Mouse (Mus musculus) lung, postnatal 0 days (tissue): Measurements from ENCODE around the gene Rtkn2. TPM values are rescaled to one million over a fixed set of nuclear protein-coding genes. Genes with fewer than 3 reads are reported as not detected.
A peak's percentile ranks its signal among the peaks of the same experiment; 100 is the strongest.

ENCODE experiments used
- ATAC-seq: fragments of 200-750 bp; cut with Nextera tagmentation; 2 replicates; pipeline ENCODE4 v1.8.0; 2017; ENCODE audit warnings: moderate library complexity
- DNase-seq: peaks from one replicate; pipeline ENCODE4 v3.0.0-alpha.2; 2016; ENCODE audit warnings: low spot score
- H3K27ac ChIP-seq: fragments of 300-500 bp; sonication (generic); 2 replicates; pipeline ENCODE4 v1.5.1; 2014; ENCODE audit warnings: antibody characterized with exemption, mild to moderate bottlenecking, low read length, mixed read lengths
- H3K27me3 ChIP-seq: fragments of 300-500 bp; sonication (generic); replicated peaks from 2 replicates; pipeline ENCODE4 v1.6.1; 2014; ENCODE audit warnings: low read length, mixed read lengths; ENCODE audit not compliant: insufficient read depth
- H3K36me3 ChIP-seq: fragments of 300-500 bp; sonication (generic); 2 replicates; pipeline ENCODE4 v1.6.1; 2014; ENCODE audit warnings: low read length, mixed read lengths; ENCODE audit not compliant: insufficient read depth
- H3K4me1 ChIP-seq: fragments of 300-500 bp; sonication (generic); 2 replicates; pipeline ENCODE4 v1.6.1; 2014; ENCODE audit warnings: antibody characterized with exemption, low read depth, low read length, mixed read lengths; ENCODE audit not compliant: insufficient read depth
- H3K4me2 ChIP-seq: fragments of 300-500 bp; sonication (generic); replicated peaks from 2 replicates; pipeline ENCODE4 v1.6.1; 2014; ENCODE audit warnings: low read depth, mild to moderate bottlenecking, low read length, moderate library complexity, mixed read lengths
- H3K4me3 ChIP-seq: fragments of 300-500 bp; sonication (generic); 2 replicates; pipeline ENCODE4 v1.5.1; 2014; ENCODE audit warnings: low read depth, low read length
- H3K9ac ChIP-seq: fragments of 300-500 bp; sonication (generic); replicated peaks from 2 replicates; pipeline ENCODE4 v1.6.1; 2014; ENCODE audit warnings: low read depth, mild to moderate bottlenecking
- H3K9me3 ChIP-seq: fragments of 300-500 bp; sonication (generic); 2 replicates; pipeline ENCODE4 v1.6.1; 2016; ENCODE audit warnings: low read length, mixed read lengths
- CTCF ChIP-seq: IDR thresholded peaks from 2 replicates; pipeline ENCODE4 v1.5.1; 2016; ENCODE audit warnings: antibody characterized with exemption, mild to moderate bottlenecking
- EP300 ChIP-seq: IDR thresholded peaks from 2 replicates; pipeline ENCODE4 v1.6.1; 2016; ENCODE audit warnings: antibody characterized with exemption, mild to moderate bottlenecking, control low read depth
- WGBS: fragments of 180-500 bp; shearing (Covaris S2); extraction: QIAGEN DNeasy Blood & Tissue Kit; methylation state at CpG from one replicate; pipeline ENCODE4 v1.1.7; 2014; 5-methylcytosine and 5-hydroxymethylcytosine counted together
- polyA plus RNA-seq: library from polyadenylated mRNA; unstranded; fragments of >200 nt; fragmentation: Nextera tagmentation; extraction: Ambion mirVana; gene quantifications from 2 replicates; pipeline ENCODE4 v1.2.1, GENCODE M21; 2015

Gene Rtkn2
- polyA plus RNA-seq, 1 experiment from 2014 or later: 207 TPM

DNA sequence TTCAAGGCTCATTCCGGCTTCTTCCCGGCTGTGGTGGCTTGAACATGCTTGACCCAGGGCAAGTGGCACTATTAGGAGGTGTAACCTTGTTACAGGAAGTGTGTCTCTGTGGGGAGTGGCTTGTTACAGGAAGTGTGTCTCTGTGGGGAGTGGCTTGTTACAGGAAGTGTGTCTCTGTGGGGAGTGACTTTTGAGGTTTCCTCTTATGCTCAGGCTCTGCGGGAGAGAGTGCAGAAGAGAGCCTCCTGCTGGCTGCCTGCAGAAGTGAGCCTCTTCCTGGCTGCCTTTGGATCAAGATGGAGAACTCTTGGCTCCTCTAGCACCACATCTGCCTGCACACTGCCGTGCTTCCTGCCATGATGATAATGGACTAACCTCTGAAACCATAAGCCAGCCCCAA lies 35.9 kb upstream of the Rtkn2 start:
- Histone ChIP-seq H3K4me3 (no peak overlapping the region), H3K9ac (no peak overlapping the region), H3K36me3 (no peaks in the 10 kb centered on the region), H3K27ac (no peak overlapping the region), H3K9me3 (no peaks in the 10 kb centered on the region), H3K4me2 (no peak overlapping the region), H3K4me1 (no peaks in the 10 kb centered on the region), H3K27me3 (no peaks in the 10 kb centered on the region)
- no peak for TF ChIP-seq CTCF
- no peak for TF ChIP-seq EP300
- ATAC-seq (no peak), DNase-seq (no peak)
- WGBS: 79% methylated on average over 4 of the region's 4 CpGs

GRCm38 (mm10) chr10:67950059-67950748 lies 29.2 kb upstream of the Rtkn2 start:
- no peak for ATAC-seq
- DNase-seq: no peak
- TF ChIP-seq CTCF: no peak
- no peak for TF ChIP-seq EP300
- Histone ChIP-seq H3K9ac (no peak overlapping the region), H3K4me1 (no peaks in the 10 kb centered on the region), H3K36me3 (no peaks in the 10 kb centered on the region), H3K4me3 (no peak overlapping the region), H3K9me3 (no peaks in the 10 kb centered on the region), H3K27ac (0 out of 2 replicates have a peak overlapping the region, but pooled peaks have one; percentile 27), H3K4me2 (no peak overlapping the region), H3K27me3 (no peaks in the 10 kb centered on the region)
- 48% methylated on average over 8 of the region's 8 CpGs for WGBS

- TF ChIP-seq CTCF (no peak), EP300 (peak; percentile 94)
- Histone ChIP-seq H3K27me3 (no peaks in the 10 kb centered on the region), H3K4me3 (no peak overlapping the region), H3K4me1 (no peaks in the 10 kb centered on the region), H3K27ac (0 out of 2 replicates have a peak overlapping the region, but pooled peaks have one; percentile 58), H3K36me3 (no peaks in the 10 kb centered on the region), H3K4me2 (no peak overlapping the region), H3K9me3 (no peaks in the 10 kb centered on the region), H3K9ac (no peak overlapping the region)
- ATAC-seq (peak; percentile 55), DNase-seq (peak; percentile 74)
- 40% methylated on average over 4 of the region's 4 CpGs for WGBS
These were observed 27.7 kb upstream of the Rtkn2 start for GRCm38 (mm10) chr10:67951690-67952089.

- Histone ChIP-seq H3K9ac (no peak overlapping the region), H3K4me2 (no peak overlapping the region), H3K4me1 (no peaks in the 10 kb centered on the region), H3K27me3 (no peaks in the 10 kb centered on the region), H3K27ac (no peak overlapping the region), H3K4me3 (no peak overlapping the region), H3K9me3 (no peaks in the 10 kb centered on the region), H3K36me3 (no peaks in the 10 kb centered on the region)
- peak; percentile 65 for ATAC-seq
- 59% methylated on average over 2 of the region's 2 CpGs for WGBS
- DNase-seq: peak; percentile 47
- TF ChIP-seq CTCF: no peak
- peak; percentile 98 for TF ChIP-seq EP300
These were observed 23.4 kb upstream of the Rtkn2 start for GRCm38 (mm10) chr10:67955982-67956381.

GRCm38 (mm10) chr10:67959982-67960381 lies 19.4 kb upstream of the Rtkn2 start:
- no peaks in the 10 kb centered on the region for H3K4me1 ChIP-seq
- H3K4me3 ChIP-seq: no peak overlapping the region
- DNase-seq: peak; percentile 52
- H3K9ac ChIP-seq: no peak overlapping the region
- ATAC-seq: no peak
- no peaks in the 10 kb centered on the region for H3K36me3 ChIP-seq
- TF ChIP-seq EP300 (no peak), CTCF (no peak)
- no peak overlapping the region for H3K4me2 ChIP-seq
- H3K27ac ChIP-seq: no peak overlapping the region
- WGBS: 28% methylated on average over 3 of the region's 3 CpGs
- H3K27me3 ChIP-seq: no peaks in the 10 kb centered on the region
- H3K9me3 ChIP-seq: no peaks in the 10 kb centered on the region

DNA sequence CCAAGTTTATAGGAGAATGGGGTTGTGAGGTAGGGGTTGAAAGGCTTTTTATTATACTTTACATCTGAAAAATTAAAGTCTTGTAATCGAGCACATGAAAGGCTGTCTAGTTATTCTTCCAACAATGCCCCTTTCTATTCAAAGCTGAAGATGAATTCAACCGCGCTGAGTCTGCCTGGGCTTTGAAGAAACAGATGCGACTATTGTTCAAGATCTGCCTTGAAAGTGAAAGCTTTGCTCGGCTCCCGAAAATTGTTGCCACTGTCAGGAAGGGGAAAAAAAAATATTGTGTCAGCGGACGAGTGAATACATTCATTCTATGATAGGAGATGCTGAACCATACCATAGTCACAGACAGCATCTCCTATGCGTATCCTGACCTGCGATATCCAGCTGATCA lies 16.9 kb upstream of the Rtkn2 start:
- ATAC-seq (no peak), DNase-seq (no peak)
- H3K9me3 ChIP-seq: no peaks in the 10 kb centered on the region
- peaks cover 4% of the 10 kb centered on the region; the same call in 1 of the 2 replicates for H3K4me1 ChIP-seq
- TF ChIP-seq EP300 (no peak), CTCF (no peak)
- no peak overlapping the region for H3K4me3 ChIP-seq
- 52% methylated on average over 10 of the region's 10 CpGs for WGBS
- H3K27me3 ChIP-seq: no peaks in the 10 kb centered on the region
- no peak overlapping the region for H3K27ac ChIP-seq
- H3K9ac ChIP-seq: no peak overlapping the region
- H3K4me2 ChIP-seq: no peak overlapping the region
- H3K36me3 ChIP-seq: no peaks in the 10 kb centered on the region
